Mouse (Mus musculus) olfactory bulb, adult 2 months (tissue): ENCODE measurements around the gene Tmem150c. TPM values are rescaled to one million over a fixed set of nuclear protein-coding genes. Genes with fewer than 3 reads are reported as not detected.

Experiments used
- H3K27ac ChIP-seq: fragments of 200-500 bp; 2 replicates; pipeline ENCODE4 v1.5.1; 2012; ENCODE audit warnings: low read depth, low read length; ENCODE audit not compliant: insufficient read depth
- H3K4me1 ChIP-seq: fragments of 200-500 bp; 2 replicates; pipeline ENCODE4 v1.6.1; 2012; ENCODE audit warnings: low read length; ENCODE audit not compliant: control insufficient read depth, insufficient read depth
- H3K4me3 ChIP-seq: fragments of 200-500 bp; 2 replicates; pipeline ENCODE4 v1.5.1; 2012; ENCODE audit warnings: mild to moderate bottlenecking, low read depth, low read length, moderate library complexity; ENCODE audit not compliant: insufficient read depth
- CTCF ChIP-seq: fragments of 200-500 bp; IDR thresholded peaks from 2 replicates; pipeline ENCODE4 v1.5.1; 2012; ENCODE audit warnings: low read depth, mild to moderate bottlenecking, low read length, moderate library complexity; ENCODE audit not compliant: insufficient read depth
- POLR2A ChIP-seq: fragments of 200-500 bp; IDR thresholded peaks from 2 replicates; pipeline ENCODE4 v1.6.1; 2012; ENCODE audit warnings: mild to moderate bottlenecking, low read depth, low read length, moderate library complexity; ENCODE audit not compliant: insufficient read depth
- WGBS: fragments of 180-500 bp; shearing (Covaris S2); methylation state at CpG from one replicate; pipeline ENCODE4 v1.1.7; 2018; 5-methylcytosine and 5-hydroxymethylcytosine counted together
- polyA plus RNA-seq: library from polyadenylated mRNA; stranded (reverse); fragments of >200 nt; gene quantifications from 2 replicates; pipeline ENCODE4 v1.2.4, GENCODE M21; 2012; ENCODE audit warnings: low replicate concordance; ENCODE audit not compliant: missing spikeins, insufficient read depth, insufficient read length

Gene Tmem150c
- polyA plus RNA-seq, 1 experiment: not detected

GRCm38 (mm10) chr5:100149967-100150366 lies 9.6 kb downstream of the Tmem150c start:
- WGBS: 86% methylated on average over 3 of the region's 3 CpGs
- TF ChIP-seq CTCF: no peak
- no peak for TF ChIP-seq POLR2A
- Histone ChIP-seq H3K4me1 (no peaks in the 10 kb centered on the region), H3K27ac (no peak overlapping the region), H3K4me3 (no peak overlapping the region)

- no peak overlapping the region for H3K4me3 ChIP-seq
- H3K27ac ChIP-seq: no peak overlapping the region
- 0 out of 2 replicates have a peak, but pooled peaks cover 2% of the 10 kb centered on the region for H3K4me1 ChIP-seq
- WGBS: 94% methylated on average over 7 of the region's 7 CpGs
- TF ChIP-seq CTCF (no peak), POLR2A (no peak)
Observed at GRCm38 (mm10) chr5:100144836-100145235, 14.8 kb downstream of the Tmem150c start.

GRCm38 (mm10) chr5:100127283-100127682 lies 32.3 kb downstream of the Tmem150c start:
- H3K4me3 ChIP-seq: no peak overlapping the region
- WGBS: 58% methylated on average over 8 of the region's 8 CpGs
- H3K4me1 ChIP-seq: no peaks in the 10 kb centered on the region
- no peak overlapping the region for H3K27ac ChIP-seq
- TF ChIP-seq POLR2A (no peak), CTCF (no peak)

GRCm38 (mm10) chr5:100125409-100126123 lies 34.0 kb downstream of the Tmem150c start:
- H3K4me3 ChIP-seq: no peak overlapping the region
- H3K27ac ChIP-seq: no peak overlapping the region
- peaks cover 7% of the 10 kb centered on the region for H3K4me1 ChIP-seq
- no peak for TF ChIP-seq CTCF
- no peak for TF ChIP-seq POLR2A
- 88% methylated on average over 12 of the region's 12 CpGs for WGBS

- no peak for TF ChIP-seq POLR2A
- WGBS: 56% methylated on average over 1 of the region's 1 CpGs
- Histone ChIP-seq H3K27ac (no peak overlapping the region), H3K4me1 (peaks cover 8% of the 10 kb centered on the region), H3K4me3 (no peak overlapping the region)
Observed at GRCm38 (mm10) chr5:100124530-100124929, 35.1 kb downstream of the Tmem150c start.

- WGBS: 69% methylated on average over 7 of the region's 7 CpGs
- Histone ChIP-seq H3K4me1 (peaks cover 8% of the 10 kb centered on the region), H3K4me3 (no peak overlapping the region), H3K27ac (no peak overlapping the region)
- TF ChIP-seq CTCF (no peak), POLR2A (no peak)
Observed at GRCm38 (mm10) chr5:100123283-100123682, 36.3 kb downstream of the Tmem150c start.

- Histone ChIP-seq H3K4me1 (peaks cover 8% of the 10 kb centered on the region), H3K4me3 (no peak overlapping the region), H3K27ac (no peak overlapping the region)
- no peak for TF ChIP-seq POLR2A
- no peak for TF ChIP-seq CTCF
- 57% methylated on average over 7 of the region's 7 CpGs for WGBS
Observed at GRCm38 (mm10) chr5:100121170-100121569, 38.4 kb downstream of the Tmem150c start.

GRCm38 (mm10) chr5:100120711-100121141 lies 38.9 kb downstream of the Tmem150c start:
- H3K4me3 ChIP-seq: peak overlapping the region; percentile 7; the same call in 1 of the 2 replicates
- 15% methylated on average over 20 of the region's 20 CpGs for WGBS
- TF ChIP-seq POLR2A (no peak), CTCF (no peak)
- H3K27ac ChIP-seq: no peak overlapping the region
- peaks cover 8% of the 10 kb centered on the region for H3K4me1 ChIP-seq

- H3K4me1 ChIP-seq: peaks cover 8% of the 10 kb centered on the region
- TF ChIP-seq POLR2A (no peak), CTCF (no peak)
- no peak overlapping the region for H3K4me3 ChIP-seq
- 73% methylated on average over 8 of the region's 8 CpGs for WGBS
- H3K27ac ChIP-seq: no peak overlapping the region
Observed at GRCm38 (mm10) chr5:100119331-100119730, 40.3 kb downstream of the Tmem150c start.
